In the genomic region with DNA sequence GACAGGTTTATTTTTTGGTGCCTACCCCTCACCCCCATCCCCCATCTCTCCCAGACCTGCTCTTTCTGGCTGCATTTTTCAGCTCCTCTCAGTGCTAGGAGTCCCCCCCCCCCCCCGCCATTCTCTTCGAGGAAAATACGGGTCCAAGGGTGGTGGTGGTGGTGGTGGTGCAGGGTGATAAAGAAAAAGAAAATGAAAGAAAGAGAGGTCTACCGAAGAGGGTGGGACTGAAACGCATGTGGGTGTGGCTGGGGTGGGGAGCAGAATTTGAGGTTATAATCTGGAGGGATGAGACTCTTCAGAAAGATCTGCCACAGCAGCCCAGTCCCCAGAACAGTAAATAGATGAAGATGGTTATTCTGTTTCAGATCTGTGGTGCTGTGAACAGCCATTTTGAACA, we compare ENCODE assay signal across 30 mouse cellular contexts. TPM values are rescaled to one million over a fixed set of nuclear protein-coding genes. Genes with fewer than 3 reads are reported as not detected.
DNase-seq lines count a peak whose midpoint lies in the region; ATAC-seq and TF ChIP-seq lines count a peak whose summit lies in the region.
"Had no signal": no experiment of that assay in that cellular context is flagged by ENCODE, and none has a peak within 500 bp of the region (broad histone marks: within the 10 kb centered on the region; RNA-seq: fewer than 3 reads in every experiment).

No protein-coding gene starts in this region.

- TF ChIP-seq RAD21 in MEL (IDR thresholded peaks at IDR 0.05; ENCODE audit: low read depth, low read length) = no peak

- TF ChIP-seq POLR2A in MEL (IDR thresholded peaks at IDR 0.05; ENCODE audit: control insufficient read depth in 1 of 2, insufficient read depth in 1 of 2, low read depth in 1 of 2, low read length in 2 of 2, poor library complexity in 1 of 2) = no peak

- no peak overlapping the region for H3K27ac ChIP-seq in liver, postnatal 0 days (ENCODE audit: low read depth)
- H3K27ac ChIP-seq in MEL (ENCODE audit: control insufficient read depth, low read depth, low read length) = no peak overlapping the region
- no peak overlapping the region for H3K27ac ChIP-seq in midbrain, embryonic 13.5 days
- H3K27ac ChIP-seq: embryonic facial prominence, embryonic 10.5 days; embryonic facial prominence, embryonic 13.5 days; forebrain, embryonic 12.5 days; forebrain, embryonic 15.5 days; gastrocnemius, adult 2 months; heart, adult 2 months; heart, embryonic 10.5 days; heart, embryonic 13.5 days; hindbrain, embryonic 14.5 days; hindbrain, postnatal 0 days had no signal

- H3K27me3 ChIP-seq in liver, postnatal 0 days (ENCODE audit: insufficient read depth, low read length) = no peaks in the 10 kb centered on the region
- no peaks in the 10 kb centered on the region for H3K27me3 ChIP-seq in MEL (ENCODE audit: control insufficient read depth in 1 of 2, insufficient read depth in 2 of 2, low read length in 2 of 2)
- no peaks in the 10 kb centered on the region for H3K27me3 ChIP-seq in midbrain, embryonic 13.5 days
- H3K27me3 ChIP-seq: embryonic facial prominence, embryonic 13.5 days; forebrain, embryonic 12.5 days; forebrain, embryonic 15.5 days had no signal

- H3K79me2 ChIP-seq in MEL (ENCODE audit: control insufficient read depth, insufficient read depth, low read length, poor library complexity) = no peaks in the 10 kb centered on the region

- DNase-seq in liver (peak; percentile 9), MEL (ENCODE audit: low read depth, low spot score) (peak; percentile 15)
- no peak for DNase-seq in liver, postnatal 0 days
- no peak for DNase-seq in left cerebral cortex, postnatal 4 days
- no peak for DNase-seq in lung, adult 18-20 months
- DNase-seq: adrenal gland, postnatal 36 days; B cell, adult 2 months; cerebellum, adult 11 months; cerebellum, adult 2 months; cerebellum, adult 9-11 months; cerebellum, postnatal 25 days; embryo, embryonic 11 days; gastrocnemius, adult 2 months; gastrocnemius, postnatal 14 days; heart, postnatal 4 days had no signal

- intact Hi-C loops in left cerebral cortex, postnatal 4 days (cut with DNase I) = no loop called here

- no peaks in the 10 kb centered on the region for H3K9me3 ChIP-seq in liver, postnatal 0 days (ENCODE audit: low read length)
- no peaks in the 10 kb centered on the region for H3K9me3 ChIP-seq in MEL (replicated peaks; ENCODE audit: insufficient read depth, low read length)
- H3K9me3 ChIP-seq in midbrain, embryonic 13.5 days = no peaks in the 10 kb centered on the region
- H3K9me3 ChIP-seq: embryonic facial prominence, embryonic 10.5 days; embryonic facial prominence, embryonic 13.5 days; forebrain, embryonic 12.5 days; forebrain, embryonic 15.5 days; heart, embryonic 10.5 days; heart, embryonic 13.5 days had no signal

- WGBS in liver, postnatal 0 days (ENCODE audit: insufficient replicate concordance) = 69% methylated on average over 5 of the region's 5 CpGs
- 81% methylated on average over 4 of the region's 5 CpGs for WGBS in midbrain, embryonic 13.5 days

- TF ChIP-seq EP300 in liver, postnatal 0 days (IDR thresholded peaks at IDR 0.05; ENCODE audit: low read depth) = no peak
- TF ChIP-seq EP300 in MEL (IDR thresholded peaks at IDR 0.05; ENCODE audit: low read depth in 1 of 2, low read length in 2 of 2) = no peak

- no peak overlapping the region for H3K4me3 ChIP-seq in liver, postnatal 0 days (ENCODE audit: low read depth, low read length)
- peak overlapping the region; percentile 37 to 55; a peak in 2 of 4 replicates for H3K4me3 ChIP-seq in MEL (ENCODE audit: control insufficient read depth in 1 of 2, insufficient read depth in 1 of 2, low read depth in 2 of 2, low read length in 2 of 2)
- no peak overlapping the region for H3K4me3 ChIP-seq in midbrain, embryonic 13.5 days (replicated peaks)
- H3K4me3 ChIP-seq: embryonic facial prominence, embryonic 10.5 days; embryonic facial prominence, embryonic 13.5 days; forebrain, embryonic 12.5 days; forebrain, embryonic 15.5 days; gastrocnemius, adult 2 months; heart, adult 2 months; heart, embryonic 10.5 days; heart, embryonic 13.5 days had no signal

- no peak overlapping the region for H3K9ac ChIP-seq in liver, postnatal 0 days (replicated peaks)
- no peak overlapping the region for H3K9ac ChIP-seq in MEL (ENCODE audit: control insufficient read depth, low read depth, low read length, poor library complexity, severe bottlenecking)
- no peak overlapping the region for H3K9ac ChIP-seq in midbrain, embryonic 13.5 days (replicated peaks)
- H3K9ac ChIP-seq: embryonic facial prominence, embryonic 13.5 days; forebrain, embryonic 12.5 days; forebrain, embryonic 15.5 days; heart, embryonic 13.5 days; hindbrain, embryonic 14.5 days had no signal

- no peaks in the 10 kb centered on the region for H3K36me3 ChIP-seq in liver, postnatal 0 days (replicated peaks; ENCODE audit: insufficient read depth, low read length)
- H3K36me3 ChIP-seq in MEL (ENCODE audit: control insufficient read depth in 1 of 2, insufficient read depth in 2 of 2, low read length in 2 of 2) = no peaks in the 10 kb centered on the region; a peak in 1 of 4 replicates
- H3K36me3 ChIP-seq in midbrain, embryonic 13.5 days = no peaks in the 10 kb centered on the region
- H3K36me3 ChIP-seq: embryonic facial prominence, embryonic 10.5 days; embryonic facial prominence, embryonic 13.5 days; forebrain, embryonic 12.5 days; forebrain, embryonic 15.5 days; heart, embryonic 10.5 days; heart, embryonic 13.5 days had no signal

- no peak overlapping the region for H3K4me2 ChIP-seq in liver, postnatal 0 days (ENCODE audit: low read depth, low read length)
- no peak overlapping the region for H3K4me2 ChIP-seq in midbrain, embryonic 13.5 days (replicated peaks)
- H3K4me2 ChIP-seq: embryonic facial prominence, embryonic 13.5 days; forebrain, embryonic 12.5 days; forebrain, embryonic 15.5 days; heart, embryonic 13.5 days; hindbrain, embryonic 14.5 days had no signal

- no peak for ATAC-seq in liver, postnatal 0 days
- ATAC-seq in erythroblast, adult 5-6 weeks (replicated peaks; ENCODE audit: low FRiP score, poor library complexity, severe bottlenecking) = peak; percentile 86
- peak; percentile 68 for ATAC-seq in megakaryocyte progenitor cell, adult 5-6 weeks (replicated peaks; ENCODE audit: poor library complexity)
- ATAC-seq in midbrain, embryonic 13.5 days = no peak
- ATAC-seq: activated CD4-positive, CD25-positive, alpha-beta regulatory T cell, adult 4 months; forebrain, embryonic 15.5 days; hindbrain, postnatal 0 days; inflammation-experienced regulatory T-cells, adult 6 months; intestine, embryonic 16.5 days had no signal

- no peaks in the 10 kb centered on the region for H3K4me1 ChIP-seq in liver, postnatal 0 days (ENCODE audit: insufficient read depth)
- H3K4me1 ChIP-seq in MEL (ENCODE audit: control insufficient read depth in 1 of 2, insufficient read depth in 2 of 2, low read length in 2 of 2) = peaks cover 0 to 4% of the 10 kb centered on the region in 2 experiments; a peak in 2 of 4 replicates
- H3K4me1 ChIP-seq in midbrain, embryonic 13.5 days (replicated peaks) = no peaks in the 10 kb centered on the region
- H3K4me1 ChIP-seq: embryonic facial prominence, embryonic 13.5 days; forebrain, embryonic 12.5 days; heart, embryonic 10.5 days had no signal

- TF ChIP-seq CTCF in liver, postnatal 0 days (IDR thresholded peaks at IDR 0.05; ENCODE audit: low read depth) = no peak
- TF ChIP-seq CTCF in MEL (IDR thresholded peaks at IDR 0.05 in 2 of 3, conservative IDR thresholded peaks at IDR 0.05 in 1 of 3; ENCODE audit: control insufficient read depth in 1 of 3, insufficient read depth in 1 of 3, low read depth in 2 of 3, low read length in 3 of 3, poor library complexity in 1 of 3, severe bottlenecking in 1 of 3) = no peak

TF ChIP-seq in MEL, 35 proteins besides CTCF, POLR2A, EP300 and RAD21:
- TF ChIP-seq POLR2AphosphoS5 (IDR thresholded peaks at IDR 0.05; ENCODE audit: borderline replicate concordance, low read depth, low read length) (no peak), MAFK (IDR thresholded peaks at IDR 0.05; ENCODE audit: borderline replicate concordance, low read depth, low read length) (no peak), NELFE (IDR thresholded peaks at IDR 0.05; ENCODE audit: low read depth, low read length) (no peak), GABPA (IDR thresholded peaks at IDR 0.05; ENCODE audit: low read depth, low read length) (no peak), MAX (IDR thresholded peaks at IDR 0.05; ENCODE audit: low read length) (no peak), ELF1 (IDR thresholded peaks at IDR 0.05; ENCODE audit: low read depth, low read length) (no peak)

RNA-seq across cellular contexts. Expression of a gene that starts 43.3 kb away (rescaled TPM):
- not detected in 2 replicates for polyA plus RNA-seq in liver, postnatal 0 days (2015; fragmentation: Nextera tagmentation; extraction: Ambion mirVana)
- 5.8 and 6.4 TPM in 2 replicates for total RNA-seq in MEL (2012; rRNA removed)
- polyA plus RNA-seq in MEL (2012; ENCODE audit: insufficient read depth in 1 of 2, insufficient read length in 2 of 2, low read depth in 1 of 2, low replicate concordance in 2 of 2, missing spikeins in 1 of 2) = 10 to 100 TPM in 1 of 2 experiments, not detected in 1; 81.4 TPM
- total RNA-seq in erythroblast, adult 5-6 weeks (2015; ENCODE audit: low replicate concordance) = not detected in 2 replicates
- total RNA-seq in erythroblast, adult 5-6 weeks (2017; ENCODE audit: low replicate concordance) = not detected in 2 replicates
- not detected in 2 replicates for total RNA-seq in megakaryocyte progenitor cell, adult 5-6 weeks (2015)
- total RNA-seq in megakaryocyte progenitor cell, adult 5-6 weeks (2017) = not detected in 2 replicates
- 1 to 10 TPM; 1.4 to 1.8 TPM for total RNA-seq in left cerebral cortex, postnatal 4 days (2021)
- 0.30 and 0.31 TPM in 2 replicates for polyA plus RNA-seq in midbrain, embryonic 13.5 days (2015; fragmentation: Nextera tagmentation; extraction: Ambion mirVana)
- total RNA-seq: adrenal gland, postnatal 36 days had no signal
- polyA plus RNA-seq: activated CD4-positive, CD25-positive, alpha-beta regulatory T cell, adult 4 months; inflammation-experienced regulatory T-cells, adult 6 months had no signal

Comparison
In these comparisons a context has a peak if more than half of its experiments do, and no peak if none do; other contexts are left out.
1. DNase-seq: peak in liver (single experiment) and MEL (single experiment); none in liver, postnatal 0 days (single experiment), left cerebral cortex, postnatal 4 days (single experiment) and lung, adult 18-20 months (0 of 2).
2. ATAC-seq: peak in erythroblast, adult 5-6 weeks (single experiment) and megakaryocyte progenitor cell, adult 5-6 weeks (single experiment); none in liver, postnatal 0 days (single experiment) and midbrain, embryonic 13.5 days (single experiment).
3. H3K4me3 ChIP-seq: peak in MEL (2 of 2); none in liver, postnatal 0 days (single experiment) and midbrain, embryonic 13.5 days (single experiment).